Mouse (Mus musculus) thymus, postnatal 0 days (tissue): ENCODE measurements around the gene Hoxb5. TPM values are rescaled to one million over a fixed set of nuclear protein-coding genes. Genes with fewer than 3 reads are reported as not detected.
A peak's percentile ranks its signal among the peaks of the same experiment; 100 is the strongest.

Source experiments
- DNase-seq: peaks from one replicate; pipeline ENCODE4 v3.0.0-alpha.2; 2015; ENCODE audit warnings: low spot score
- polyA plus RNA-seq: library from polyadenylated mRNA; unstranded; fragments of >200 nt; fragmentation: Nextera tagmentation; extraction: Ambion mirVana; gene quantifications from 2 replicates; pipeline ENCODE4 v1.2.1, GENCODE M21; 2015

Hoxb5 gene
- 0.15 and 0.16 TPM in 2 replicates for polyA plus RNA-seq

- DNase-seq = peak; percentile 65
Observed at GRCm38 (mm10) chr11:96303151-96304099, at the start of gene Hoxb5. TSS of gene Hoxb5 (plus strand) at chr11:96303336.

GRCm38 (mm10) chr11:96254221-96254620, 48.9 kb upstream of the Hoxb5 start:
- no peak for DNase-seq

- DNase-seq = no peak
Observed at GRCm38 (mm10) chr11:96255111-96255995, 47.8 kb upstream of the Hoxb5 start.

- no peak for DNase-seq
Observed at GRCm38 (mm10) chr11:96255996-96256445, 47.1 kb upstream of the Hoxb5 start.

GRCm38 (mm10) chr11:96257141-96257540, 46.0 kb upstream of the Hoxb5 start:
- no peak for DNase-seq

- no peak for DNase-seq
Observed at GRCm38 (mm10) chr11:96259038-96259437, 44.1 kb upstream of the Hoxb5 start.

GRCm38 (mm10) chr11:96259511-96259910, 43.6 kb upstream of the Hoxb5 start:
- no peak for DNase-seq

- DNase-seq = no peak
Observed at GRCm38 (mm10) chr11:96260310-96260970, 42.7 kb upstream of the Hoxb5 start.

GRCm38 (mm10) chr11:96261323-96261890, 41.7 kb upstream of the Hoxb5 start:
- peak; percentile 53 for DNase-seq

- DNase-seq = no peak
Observed at GRCm38 (mm10) chr11:96262262-96262830, 40.8 kb upstream of the Hoxb5 start.

- no peak for DNase-seq
Observed at GRCm38 (mm10) chr11:96263636-96264389, 39.3 kb upstream of the Hoxb5 start.

GRCm38 (mm10) chr11:96264390-96265020, 38.6 kb upstream of the Hoxb5 start:
- no peak for DNase-seq

GRCm38 (mm10) chr11:96265954-96266353, 37.2 kb upstream of the Hoxb5 start:
- no peak for DNase-seq

- DNase-seq = no peak
Observed at GRCm38 (mm10) chr11:96267021-96267920, 35.9 kb upstream of the Hoxb5 start.

- DNase-seq = no peak
Observed at GRCm38 (mm10) chr11:96268031-96268745, 34.9 kb upstream of the Hoxb5 start.

GRCm38 (mm10) chr11:96269869-96270268, 33.3 kb upstream of the Hoxb5 start:
- no peak for DNase-seq

- DNase-seq = no peak
Observed at GRCm38 (mm10) chr11:96270996-96271540, 32.1 kb upstream of the Hoxb5 start, which contains the start of gene Hoxb9. TSS of gene Hoxb9 (plus strand) at chr11:96271457.
